Mouse (Mus musculus) myocyte (in vitro differentiated cells): ENCODE results near the gene Syndig1.

ENCODE experiments used
- CEBPB ChIP-seq: IDR thresholded peaks from 2 replicates; pipeline ENCODE4 v1.6.1; 2011; ENCODE audit warnings: mild to moderate bottlenecking, moderate library complexity; ENCODE audit not compliant: poor library complexity, insufficient read depth, severe bottlenecking
- E2F4 ChIP-seq: IDR thresholded peaks from one replicate; pipeline ENCODE4 v1.6.1; 2011; ENCODE audit warnings: mild to moderate bottlenecking, control low read depth, moderate library complexity; ENCODE audit not compliant: insufficient read depth
- MAX ChIP-seq: IDR thresholded peaks from one replicate; pipeline ENCODE4 v1.6.1; 2011; ENCODE audit warnings: low read depth, mild to moderate bottlenecking, control low read depth
- MYOD1 ChIP-seq, 3 experiments: IDR thresholded peaks; one replicate each; pipeline ENCODE4 v1.6.1; 2011; ENCODE audit warnings: control low read depth in 2 of 3, low read depth in 2 of 3, mild to moderate bottlenecking in 2 of 3, moderate library complexity in 1 of 3; ENCODE audit not compliant: insufficient read length in 2 of 3, control insufficient read depth in 1 of 3
- POLR2A ChIP-seq: IDR thresholded peaks from one replicate; pipeline ENCODE4 v1.6.1; 2011; ENCODE audit warnings: low read depth, mild to moderate bottlenecking, control low read depth, moderate library complexity; ENCODE audit not compliant: insufficient read length
- POLR2AphosphoS2 ChIP-seq: IDR thresholded peaks from one replicate; pipeline ENCODE4 v1.6.1; 2011; ENCODE audit warnings: low read depth, control low read depth; ENCODE audit not compliant: insufficient read length
- SRF ChIP-seq: IDR thresholded peaks from one replicate; pipeline ENCODE4 v1.6.1; 2011; ENCODE audit warnings: low read depth; ENCODE audit not compliant: control insufficient read depth, insufficient read length
- TCF12 ChIP-seq: IDR thresholded peaks from one replicate; pipeline ENCODE4 v1.6.1; 2011; ENCODE audit warnings: mild to moderate bottlenecking, control low read depth; ENCODE audit not compliant: poor library complexity, insufficient read depth, severe bottlenecking
- USF1 ChIP-seq: IDR thresholded peaks from one replicate; pipeline ENCODE4 v1.6.1; 2011; ENCODE audit warnings: low read depth, mild to moderate bottlenecking, control low read depth, moderate library complexity

DNA sequence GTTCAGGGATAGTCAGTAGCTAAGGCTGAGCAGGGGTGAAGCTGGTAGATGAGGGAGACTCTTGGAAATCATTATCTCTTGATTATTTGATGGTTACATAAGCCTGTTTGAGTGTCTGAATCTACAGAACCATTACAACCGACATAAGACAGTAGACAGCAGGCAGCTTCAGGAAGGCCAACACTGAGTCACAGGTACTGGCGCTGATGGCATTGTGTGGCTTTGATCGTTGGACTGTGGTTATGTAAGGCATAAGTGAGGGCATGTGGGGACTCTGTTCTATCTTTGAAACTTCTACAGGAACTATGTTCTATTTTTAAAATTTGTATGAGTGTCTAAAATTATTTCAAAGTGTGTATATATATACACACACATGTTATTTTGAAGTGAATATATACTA is 88.2 kb downstream of the Syndig1 start:
- TF ChIP-seq POLR2A (no peak), E2F4 (no peak), USF1 (no peak), SRF (no peak), POLR2AphosphoS2 (no peak), MYOD1 (IDR thresholded peaks at IDR 0.05; ENCODE audit: control insufficient read depth in 1 of 3, insufficient read length in 2 of 3, low read depth in 2 of 3) (no peak), MAX (no peak), TCF12 (no peak), CEBPB (no peak)
